Mouse (Mus musculus) olfactory bulb, adult 2 months (tissue): ENCODE data around the gene Tbrg4.

Experiments
- CTCF ChIP-seq: fragments of 200-500 bp; IDR thresholded peaks from 2 replicates; pipeline ENCODE4 v1.5.1; 2012; ENCODE audit warnings: low read depth, mild to moderate bottlenecking, low read length, moderate library complexity; ENCODE audit not compliant: insufficient read depth
- POLR2A ChIP-seq: fragments of 200-500 bp; IDR thresholded peaks from 2 replicates; pipeline ENCODE4 v1.6.1; 2012; ENCODE audit warnings: mild to moderate bottlenecking, low read depth, low read length, moderate library complexity; ENCODE audit not compliant: insufficient read depth

- TF ChIP-seq CTCF: no peak
- TF ChIP-seq POLR2A: no peak
These were observed 40.1 kb downstream of the Tbrg4 start for GRCm38 (mm10) chr11:6585748-6586147.
